Comparison of ENCODE assay signal across 22 mouse cellular contexts in the genomic region with DNA sequence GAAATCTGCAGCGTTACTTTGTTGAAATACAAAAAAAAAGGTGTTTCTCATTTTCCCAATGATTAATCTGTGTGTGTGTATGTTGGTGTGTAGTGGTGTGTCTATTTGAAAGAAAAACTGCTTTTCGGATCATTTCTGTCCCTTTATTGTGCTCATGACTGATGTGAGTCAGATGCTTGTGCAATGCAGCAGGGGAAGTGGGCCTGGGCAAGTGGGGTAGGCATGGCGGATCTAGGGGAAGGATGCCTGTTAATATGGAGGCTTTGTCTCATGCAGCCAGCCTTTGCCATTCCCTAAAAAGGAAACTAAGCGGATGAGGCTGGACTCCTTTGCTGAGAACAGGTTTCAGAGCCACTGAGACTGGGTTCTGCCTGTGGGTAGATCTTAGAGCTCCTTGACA.
"Had no signal": no experiment of that assay in that cellular context is flagged by ENCODE, and none has a peak within 500 bp of the region (broad histone marks: within the 10 kb centered on the region; RNA-seq: fewer than 3 reads in every experiment).

No protein-coding gene starts in this region.

- H3K9me3 ChIP-seq: limb, embryonic 10.5 days; limb, embryonic 13.5 days; liver, embryonic 12.5 days; liver, embryonic 15.5 days; lung, embryonic 15.5 days; midbrain, embryonic 12.5 days; midbrain, embryonic 15.5 days; neural tube, embryonic 13.5 days had no signal

- H3K4me1 ChIP-seq: limb, embryonic 10.5 days; limb, embryonic 13.5 days; lung, embryonic 15.5 days; midbrain, embryonic 12.5 days; midbrain, embryonic 15.5 days; neural tube, embryonic 13.5 days had no signal

- H3K9ac ChIP-seq: limb, embryonic 13.5 days; liver, embryonic 12.5 days; liver, embryonic 15.5 days; lung, embryonic 15.5 days; midbrain, embryonic 12.5 days; midbrain, embryonic 15.5 days; neural tube, embryonic 13.5 days had no signal

- DNase-seq: kidney, adult 18-20 months; kidney, adult 9 months; kidney, postnatal 14 days; kidney, postnatal 4 days; liver; lung, adult 18-20 months; lung, postnatal 10 days; right cerebral cortex, adult 18-20 months; right cerebral cortex, postnatal 14 days; right cerebral cortex, postnatal 4 days; thymus, adult 2 months; thymus, postnatal 4 days had no signal

- H3K27me3 ChIP-seq: liver, embryonic 12.5 days; liver, embryonic 15.5 days; lung, embryonic 15.5 days had no signal

- ATAC-seq: liver, embryonic 12.5 days; midbrain, embryonic 15.5 days had no signal

- H3K27ac ChIP-seq: limb, embryonic 10.5 days; limb, embryonic 13.5 days; liver, embryonic 12.5 days; liver, embryonic 15.5 days; lung, embryonic 15.5 days; midbrain, embryonic 12.5 days; midbrain, embryonic 15.5 days; neural tube, embryonic 13.5 days; stomach, postnatal 0 days had no signal

- H3K4me2 ChIP-seq: limb, embryonic 13.5 days; liver, embryonic 12.5 days; liver, embryonic 15.5 days; lung, embryonic 15.5 days; midbrain, embryonic 12.5 days; midbrain, embryonic 15.5 days; neural tube, embryonic 13.5 days had no signal

- H3K36me3 ChIP-seq: limb, embryonic 13.5 days; lung, embryonic 15.5 days; midbrain, embryonic 12.5 days; midbrain, embryonic 15.5 days; neural tube, embryonic 13.5 days had no signal

- H3K4me3 ChIP-seq: limb, embryonic 10.5 days; limb, embryonic 13.5 days; liver, embryonic 12.5 days; liver, embryonic 15.5 days; lung, embryonic 15.5 days; midbrain, embryonic 12.5 days; midbrain, embryonic 15.5 days; myocyte; neural tube, embryonic 13.5 days had no signal
